Mouse (Mus musculus) B cell, adult 2 months (primary cell): Measurements from ENCODE around the gene Cbx5.
A peak's percentile ranks its signal among the peaks of the same experiment; 100 is the strongest.

Experiments used
- DNase-seq, 2 experiments: peaks; one replicate each; pipeline ENCODE4 v3.0.0; 2022

Cbx5 gene

DNA sequence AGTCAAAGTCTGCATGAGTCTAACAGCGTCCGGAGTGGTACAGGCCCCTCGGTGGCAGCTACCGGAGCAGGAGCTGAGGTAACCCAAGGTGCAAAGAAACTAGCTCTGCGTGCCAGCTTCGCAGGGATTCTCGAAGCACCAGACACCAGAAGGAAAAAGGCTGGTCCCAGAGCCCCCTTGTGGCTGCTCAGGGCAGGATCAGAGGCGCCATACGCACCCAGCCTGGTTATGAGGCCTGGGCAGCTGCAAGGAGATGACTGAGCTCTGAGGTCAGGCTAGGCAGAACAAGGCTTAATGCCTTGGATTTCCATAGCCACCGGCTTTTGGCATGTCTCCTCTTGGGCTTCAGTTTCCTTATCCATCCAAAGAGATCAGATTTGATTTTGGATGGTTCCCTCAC lies 67.1 kb downstream of the Cbx5 start:
- peak; percentile 72 to 74 for DNase-seq

DNA sequence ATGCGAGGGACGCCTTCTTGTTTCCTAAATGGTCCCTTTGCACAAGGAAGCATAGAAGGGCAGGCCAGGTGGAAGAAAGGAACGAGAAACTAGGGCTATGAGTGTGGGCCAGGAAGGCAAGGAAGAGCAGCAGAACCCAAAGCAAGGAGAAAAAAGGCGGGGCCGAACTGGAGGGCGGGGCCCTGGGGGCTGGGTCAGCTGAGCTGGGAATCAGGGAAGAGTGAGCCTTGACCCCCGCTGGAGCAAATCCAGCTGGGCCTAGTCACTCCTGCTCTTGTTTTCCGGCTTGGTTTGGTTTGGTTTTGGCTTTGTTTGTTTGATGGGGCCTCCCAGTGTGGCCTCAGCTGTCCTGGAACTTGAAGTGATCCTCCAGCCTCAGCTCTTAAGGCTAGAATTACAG lies 68.3 kb downstream of the Cbx5 start:
- no peak for DNase-seq

DNA sequence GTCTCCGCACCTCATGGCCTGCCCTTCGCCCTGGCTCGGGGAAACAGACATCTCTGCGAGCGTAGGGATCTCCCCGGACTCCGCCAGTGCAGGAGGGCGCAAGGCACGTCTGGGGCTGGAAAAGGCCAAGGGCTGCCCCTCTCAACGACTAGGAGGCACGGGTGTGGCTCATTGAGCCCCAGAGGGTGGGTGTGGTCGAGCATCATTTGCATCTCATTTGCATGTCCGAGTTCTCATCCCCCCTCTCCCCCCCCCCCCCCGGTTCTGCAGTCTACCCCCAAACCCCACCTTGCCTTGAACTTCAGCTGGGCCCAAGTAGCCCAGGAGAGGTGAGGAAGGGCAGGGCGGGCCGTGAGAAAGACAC lies 69.3 kb downstream of the Cbx5 start:
- peak; percentile 50 to 53 for DNase-seq

DNA sequence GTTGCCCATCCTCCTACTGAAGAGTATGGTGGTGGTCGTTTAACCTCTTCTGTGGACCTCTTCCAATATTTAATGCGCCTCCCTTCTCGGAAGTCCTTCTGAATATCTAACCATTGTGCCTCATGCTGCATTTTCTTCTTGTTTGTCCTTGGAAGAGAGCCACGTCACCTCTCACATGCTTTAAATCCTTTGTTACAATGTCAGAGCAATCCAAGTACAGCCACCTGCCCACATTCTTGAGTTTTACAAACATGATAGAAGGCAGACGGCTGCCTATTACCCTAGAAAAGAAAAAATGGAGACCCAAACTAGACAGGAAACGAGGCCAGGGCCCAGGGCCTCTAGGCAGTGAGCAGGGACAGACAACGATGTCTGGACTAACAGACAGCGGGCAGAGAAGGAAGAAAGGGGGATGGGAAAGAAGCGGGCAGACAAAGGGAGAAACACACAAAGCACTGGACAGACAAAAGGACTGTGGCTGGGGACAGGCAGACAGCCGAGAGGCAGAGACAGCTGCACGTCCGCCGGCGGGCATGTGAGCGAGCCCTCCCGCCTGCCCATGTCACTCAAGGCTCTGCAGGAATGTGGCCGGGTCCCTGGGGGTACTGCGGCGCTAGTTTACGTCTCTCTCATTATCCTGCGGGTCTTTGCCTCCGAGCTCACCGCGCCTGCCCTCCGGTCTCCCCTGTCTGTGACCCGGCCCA lies 69.9 kb downstream of the Cbx5 start:
- DNase-seq: no peak

DNA sequence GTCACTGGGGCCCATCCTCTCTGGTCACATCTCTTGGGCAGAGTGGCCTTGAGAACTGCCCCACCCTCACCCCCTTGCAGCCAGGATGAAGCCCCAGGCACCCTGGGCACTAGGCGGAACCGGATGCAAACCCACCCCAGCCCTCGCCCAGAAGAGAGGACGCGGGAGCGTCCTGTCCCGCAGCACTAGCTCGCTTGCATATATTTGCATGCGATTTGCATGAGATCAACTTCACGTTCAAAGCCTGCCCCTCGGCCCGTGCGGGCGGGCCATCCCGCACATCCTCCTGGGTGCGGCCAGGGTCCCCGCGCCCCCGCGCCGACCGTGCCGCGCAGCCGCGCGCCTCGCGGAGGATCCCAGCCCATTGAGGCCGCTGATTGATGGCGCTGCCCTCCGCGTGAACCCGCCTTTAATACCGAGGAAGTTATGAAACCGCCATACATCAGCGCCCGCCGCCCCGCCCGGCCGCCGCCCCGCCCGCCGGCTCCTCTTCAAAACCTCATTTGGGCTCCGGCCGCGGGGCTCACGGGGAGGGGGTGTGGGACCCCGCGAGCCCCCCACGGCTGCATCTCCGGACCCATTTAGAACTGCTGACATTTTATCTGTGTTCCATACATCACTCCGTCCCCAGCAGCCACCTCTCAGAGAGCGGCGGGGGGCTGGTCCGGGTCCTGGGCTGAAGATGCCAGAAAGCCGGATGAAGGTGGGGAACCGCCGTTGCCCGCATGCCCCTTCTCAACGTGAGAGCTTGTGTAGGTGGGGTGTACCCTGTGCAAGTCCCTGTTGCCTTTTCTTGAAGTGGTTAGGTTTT lies 70.6 kb downstream of the Cbx5 start:
- DNase-seq: peak; percentile 73 to 74

DNA sequence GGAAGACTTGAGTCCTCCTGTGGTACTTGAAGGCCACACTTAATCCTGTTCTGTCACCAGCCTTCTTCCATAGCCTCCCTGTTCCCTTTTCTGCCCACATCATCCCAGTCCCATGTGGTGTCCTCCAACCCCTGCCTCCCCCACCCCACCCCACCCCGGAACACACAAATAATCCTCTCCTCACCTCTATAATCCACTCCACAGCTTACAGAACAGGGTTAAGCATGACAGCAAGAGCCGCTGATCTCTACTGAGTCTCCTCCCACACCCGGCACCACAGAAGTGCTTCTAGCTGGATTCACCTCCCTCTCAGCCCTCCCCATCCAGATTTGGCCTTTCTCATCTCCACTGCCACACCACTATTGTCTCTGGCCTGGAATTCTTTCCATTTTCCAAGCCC lies 71.8 kb downstream of the Cbx5 start:
- no peak for DNase-seq

DNA sequence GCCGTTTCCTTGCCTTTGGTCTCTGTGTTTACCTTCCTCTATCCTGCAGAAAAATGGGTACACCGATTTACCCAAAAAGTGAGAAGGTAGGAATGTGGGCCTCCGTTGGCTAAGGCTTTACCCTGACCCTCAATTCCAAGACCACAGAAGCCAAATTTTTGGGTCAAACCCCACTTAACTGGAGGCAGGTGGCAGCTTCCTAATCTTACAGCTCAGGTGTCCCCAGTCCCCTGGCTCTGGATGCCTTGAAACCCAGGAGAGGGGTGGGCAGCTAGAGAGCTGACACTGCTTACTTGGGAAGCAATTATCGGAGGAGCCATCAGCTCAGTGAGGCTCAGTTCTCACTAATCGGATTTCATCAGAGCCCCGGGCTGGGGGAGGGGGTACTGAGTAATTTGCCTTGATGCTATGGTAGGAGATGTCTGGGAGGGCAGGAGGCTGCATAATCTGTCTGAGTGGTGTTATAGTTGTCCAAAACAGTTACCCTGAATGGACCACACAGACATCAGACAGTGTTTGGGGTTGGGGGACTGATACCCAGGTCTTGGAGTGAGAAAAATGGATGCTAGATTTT lies 72.5 kb downstream of the Cbx5 start, which contains the start of gene Smug1:
Smug1 (minus strand) TSS at position 51 of the 574 bp plus-strand sequence.
- no peak for DNase-seq

DNA sequence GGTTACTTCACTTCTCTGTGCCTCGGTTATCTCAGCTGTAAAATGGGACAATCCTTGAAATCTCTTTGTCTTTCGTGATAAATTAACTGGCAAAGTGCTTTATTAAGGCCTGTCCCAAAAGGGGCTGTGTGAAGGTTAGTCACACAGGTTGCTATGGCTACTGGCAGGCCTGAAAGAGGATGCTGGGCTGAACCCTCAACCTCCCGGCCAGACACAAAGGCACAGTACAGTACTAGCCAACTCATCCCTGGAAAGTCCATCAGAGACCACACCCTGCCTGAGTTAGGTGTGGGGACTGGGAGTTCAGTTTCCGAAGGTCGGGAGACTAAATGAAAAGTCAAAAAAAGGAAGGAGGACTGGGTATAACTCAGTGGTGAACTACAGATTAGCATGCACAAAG lies 73.7 kb downstream of the Cbx5 start:
- DNase-seq: no peak

DNA sequence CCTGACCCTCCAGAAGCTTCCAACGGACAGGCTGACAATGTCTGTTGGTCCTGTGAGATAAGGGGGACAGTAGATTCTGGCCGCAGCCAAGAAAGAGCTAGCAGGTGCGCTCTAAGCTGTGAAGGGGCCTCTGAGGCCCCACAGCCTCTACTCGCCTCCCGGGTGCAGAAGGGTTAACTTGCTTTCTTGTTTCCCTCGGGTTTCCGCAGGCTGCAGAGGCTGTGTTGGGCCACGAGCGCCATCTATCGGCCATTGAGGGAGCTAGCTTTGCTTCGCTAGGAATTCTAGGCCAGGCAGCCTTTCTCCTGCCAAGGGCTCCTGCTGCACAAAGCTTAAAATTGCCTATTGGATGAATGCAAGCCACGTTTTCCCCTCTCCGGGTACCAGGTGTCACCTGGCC lies 74.2 kb downstream of the Cbx5 start:
- DNase-seq: peak; percentile 87 to 88

DNA sequence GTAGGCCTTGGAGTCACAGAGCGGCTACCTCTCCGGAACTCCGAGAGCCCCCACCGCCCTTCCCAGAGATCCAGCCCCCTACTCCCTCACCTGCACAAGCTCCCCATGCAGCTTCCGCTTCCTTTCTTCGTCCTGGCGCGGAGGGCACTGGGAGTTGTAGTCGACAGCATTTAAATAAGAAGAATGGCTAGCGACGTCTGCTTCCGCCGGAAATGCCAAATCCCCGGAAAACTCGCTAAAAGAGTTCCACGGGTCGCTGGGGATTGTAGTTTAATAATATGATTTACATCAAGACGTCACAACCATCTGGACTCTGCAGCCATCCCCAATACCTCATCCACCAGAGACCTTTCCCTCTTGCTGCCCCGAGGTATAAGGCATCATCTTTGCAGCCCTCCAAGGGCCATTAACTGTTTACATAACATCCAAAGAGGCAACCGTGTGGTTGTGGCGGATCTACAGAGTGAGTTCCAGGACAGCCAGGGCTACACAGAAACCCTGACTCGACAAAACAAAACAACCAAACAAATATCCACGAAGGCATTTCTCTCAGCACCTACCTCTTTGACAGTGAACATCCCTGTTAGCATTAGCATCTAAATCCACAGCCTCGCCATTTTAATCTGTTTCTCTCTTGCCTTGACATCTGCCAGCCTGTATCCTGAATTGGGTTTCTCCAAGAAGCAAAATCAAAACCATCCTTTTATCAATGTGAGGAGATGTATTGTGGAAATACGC lies 76.3 kb downstream of the Cbx5 start:
- DNase-seq: peak; percentile 85 to 86

DNA sequence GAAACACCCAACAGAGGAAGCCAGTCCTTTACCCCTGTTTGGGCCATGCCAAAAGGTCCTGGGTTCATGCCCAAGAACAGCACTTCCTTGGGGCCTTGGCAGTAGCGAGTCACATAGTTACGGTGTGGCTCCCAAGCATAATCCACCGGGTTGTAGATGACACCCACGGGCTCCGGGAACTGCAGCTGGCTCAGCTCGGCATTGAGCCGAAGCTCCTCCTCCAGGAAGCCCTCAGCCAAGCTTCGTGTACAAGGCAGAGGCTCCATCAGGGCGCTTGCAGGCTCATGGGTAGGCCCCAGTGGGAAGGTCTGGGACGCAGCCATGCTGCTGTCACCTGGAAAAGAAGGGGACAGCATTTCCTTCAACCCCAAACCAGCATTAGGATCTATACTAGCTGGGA lies 82.0 kb downstream of the Cbx5 start:
- DNase-seq: no peak

DNA sequence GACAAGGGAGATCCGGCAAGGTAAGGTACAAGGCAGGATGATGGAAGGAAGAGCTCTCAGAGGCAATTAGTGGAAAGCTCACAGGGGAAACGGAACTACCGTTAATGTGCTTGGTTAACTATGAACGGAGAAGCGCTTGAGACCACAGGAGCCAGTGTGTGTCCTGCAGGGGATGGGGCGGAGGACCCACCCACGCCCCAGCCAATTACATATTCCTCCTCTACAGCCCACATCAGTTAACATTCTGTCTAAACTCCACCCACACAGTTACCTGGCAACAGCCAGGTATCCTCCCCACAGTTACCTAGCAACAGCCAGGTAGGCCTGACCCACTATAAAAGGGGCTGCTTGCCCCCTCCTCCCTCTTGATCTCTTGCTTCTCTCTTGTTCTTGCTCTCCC lies 82.7 kb downstream of the Cbx5 start:
- DNase-seq: no peak

DNA sequence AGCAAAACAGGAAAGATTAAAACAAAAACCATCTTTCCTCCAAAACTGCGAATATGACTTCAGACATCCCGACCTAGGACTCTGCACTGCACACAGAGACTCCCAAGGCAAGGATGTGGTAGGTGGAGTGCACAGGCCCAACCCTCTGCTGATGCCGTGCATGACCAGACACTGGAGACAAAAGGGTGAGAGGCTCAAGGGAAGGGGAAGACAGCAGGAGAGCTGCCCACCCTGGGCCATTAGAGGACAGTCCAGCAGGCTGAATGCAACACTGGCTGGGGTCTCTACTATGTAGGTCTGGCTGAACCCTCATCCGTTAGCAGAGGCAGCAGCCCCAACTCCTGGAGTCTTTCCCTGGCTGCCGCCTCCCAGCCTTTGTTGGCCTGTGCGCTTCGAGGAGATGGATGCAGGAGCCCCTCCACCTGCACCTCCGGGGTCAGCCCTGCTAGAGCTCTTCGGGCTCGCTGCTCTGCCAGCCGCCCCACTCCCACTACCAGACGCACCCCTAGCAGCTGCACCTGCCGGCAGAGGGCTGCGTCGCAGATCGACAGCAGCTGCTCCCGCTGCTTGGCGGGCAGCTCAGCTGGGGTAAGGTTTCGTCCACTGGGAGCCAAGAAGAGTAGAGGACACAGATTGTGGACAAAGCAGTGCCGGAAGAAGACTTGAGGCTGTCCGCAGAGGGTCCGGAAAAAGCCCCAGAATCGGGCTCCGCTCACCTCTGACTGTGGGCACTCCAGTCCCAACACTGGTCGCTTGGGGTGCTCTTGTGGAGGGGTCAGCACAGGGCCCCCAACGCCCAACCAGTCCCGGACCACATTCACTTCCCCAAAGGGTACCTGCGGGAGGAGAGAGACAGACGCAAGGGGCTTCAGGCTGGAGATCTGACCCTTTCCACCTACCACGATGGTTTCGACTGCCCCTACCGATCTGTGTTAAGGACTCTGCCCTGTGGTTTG lies 84.0 kb downstream of the Cbx5 start:
- DNase-seq: no peak

DNA sequence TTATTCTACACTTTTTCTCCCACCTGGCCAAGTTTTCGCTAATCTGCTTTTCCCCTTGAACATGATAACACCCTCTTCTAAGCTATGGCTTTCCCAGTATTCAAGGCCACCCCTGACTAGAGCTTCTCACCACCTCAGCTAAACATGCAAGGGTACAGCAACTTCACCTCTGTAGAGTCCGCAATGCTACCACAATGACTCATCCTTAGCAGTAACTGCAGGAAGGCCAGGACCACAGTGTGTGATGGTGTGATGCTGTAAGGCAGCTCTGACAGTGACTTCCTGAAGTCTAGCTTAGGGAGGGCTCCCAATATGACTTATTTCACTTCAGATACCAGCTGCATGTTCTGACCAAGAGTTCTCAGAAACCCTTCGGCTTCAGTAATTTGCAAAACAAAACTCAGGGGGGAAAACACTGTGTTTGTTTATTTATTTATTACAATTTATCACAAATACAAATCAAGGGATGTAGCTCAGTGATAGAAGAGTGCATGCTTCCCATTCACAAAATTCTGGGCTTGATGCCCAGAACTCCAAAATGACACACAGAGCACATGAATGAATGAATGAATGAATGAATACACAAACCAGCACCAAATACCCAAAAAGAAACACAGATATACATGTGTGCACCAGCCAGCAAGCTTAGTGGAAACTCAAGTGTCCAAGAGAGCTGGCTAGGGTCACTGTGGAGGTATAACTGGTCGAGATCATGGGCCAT lies 86.6 kb downstream of the Cbx5 start:
- DNase-seq: no peak

DNA sequence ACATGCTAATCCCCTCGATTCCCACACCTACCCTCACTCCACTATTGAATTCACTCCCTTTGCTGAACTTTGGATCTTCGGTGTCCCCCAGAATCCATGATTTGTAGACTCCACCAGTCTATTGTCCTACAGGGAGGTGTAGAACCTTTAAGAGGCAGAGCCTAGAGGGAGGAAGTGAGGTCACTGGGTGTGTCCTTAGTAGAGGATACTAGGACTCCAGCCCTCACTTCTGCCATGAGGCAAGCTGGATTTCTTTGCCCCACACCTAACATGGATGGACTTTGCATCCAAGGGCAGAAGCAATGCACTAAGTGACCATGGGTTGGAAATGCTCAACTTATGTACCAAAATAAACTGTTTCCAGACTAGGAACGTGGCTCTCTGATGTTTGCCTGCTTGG lies 87.2 kb downstream of the Cbx5 start:
- DNase-seq: no peak

DNA sequence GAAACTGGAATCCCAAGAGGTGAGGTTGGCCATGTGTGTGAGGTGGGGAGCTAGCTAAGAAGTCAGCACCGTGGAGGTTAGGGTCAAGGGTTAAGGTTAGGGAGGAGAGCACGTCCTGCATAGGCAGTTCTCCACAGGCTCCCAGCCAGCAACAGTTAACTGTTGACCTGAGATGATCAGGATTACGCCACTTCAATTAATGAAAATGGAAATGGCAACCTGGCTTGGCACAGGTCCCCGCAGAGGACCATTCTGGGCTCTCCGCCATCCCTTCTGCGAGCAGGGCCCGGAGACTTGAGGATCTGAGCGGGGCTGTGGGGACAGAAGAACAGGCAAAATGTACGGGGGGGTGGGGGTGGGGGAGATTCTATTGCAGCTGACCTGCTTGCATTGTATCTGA lies 91.8 kb downstream of the Cbx5 start:
- no peak for DNase-seq

DNA sequence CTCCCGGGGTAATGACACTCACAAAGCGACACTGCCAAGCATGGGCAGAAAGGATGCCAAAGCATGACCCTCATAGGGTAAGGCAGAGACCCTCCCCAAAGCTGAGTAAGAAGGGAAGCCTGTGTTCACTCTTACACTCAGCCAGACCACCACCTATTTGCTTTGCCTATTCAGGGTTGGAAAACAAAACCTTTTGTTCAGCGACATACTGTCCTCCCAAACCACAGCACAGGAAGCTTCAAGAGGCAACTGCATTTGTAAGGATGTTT lies 92.3 kb downstream of the Cbx5 start:
- DNase-seq: no peak

DNA sequence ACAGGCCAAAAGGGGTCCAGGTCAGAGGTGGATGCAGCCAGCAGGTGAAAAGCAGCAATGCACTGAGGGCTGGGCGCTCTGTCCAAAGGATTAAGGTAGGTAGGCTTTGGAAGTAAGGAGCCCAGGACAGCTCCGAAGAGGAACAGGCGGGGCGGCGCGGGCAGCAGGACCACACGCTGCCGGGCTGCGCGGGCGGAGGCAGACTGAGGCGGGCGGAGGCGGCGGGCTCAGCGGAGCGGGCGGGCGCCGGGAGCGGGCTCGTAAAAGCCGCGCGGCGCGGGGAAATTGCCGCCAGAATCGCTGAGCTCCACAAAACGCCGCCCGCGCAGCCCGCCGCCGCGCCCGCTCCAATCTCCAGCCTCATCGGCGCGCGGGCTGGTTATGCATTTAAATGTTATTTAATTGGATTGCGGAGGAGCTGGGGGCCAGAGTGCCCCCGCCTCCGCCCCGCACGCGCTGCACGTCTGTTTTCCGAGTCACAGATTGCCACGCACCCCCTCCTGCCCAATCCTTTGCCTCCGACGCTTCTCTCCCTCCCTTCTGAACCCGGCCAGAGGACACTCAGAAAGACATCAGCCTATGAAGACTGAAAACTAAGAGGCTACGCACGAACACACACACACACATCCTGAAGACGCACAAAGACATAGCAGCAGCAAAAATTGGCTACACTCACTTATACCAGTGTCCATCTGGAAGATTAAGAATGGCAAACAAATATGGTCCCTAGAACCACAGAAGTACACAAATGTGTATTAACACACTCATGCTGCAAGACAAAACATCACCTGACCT lies 92.8 kb downstream of the Cbx5 start:
- DNase-seq: no peak

DNA sequence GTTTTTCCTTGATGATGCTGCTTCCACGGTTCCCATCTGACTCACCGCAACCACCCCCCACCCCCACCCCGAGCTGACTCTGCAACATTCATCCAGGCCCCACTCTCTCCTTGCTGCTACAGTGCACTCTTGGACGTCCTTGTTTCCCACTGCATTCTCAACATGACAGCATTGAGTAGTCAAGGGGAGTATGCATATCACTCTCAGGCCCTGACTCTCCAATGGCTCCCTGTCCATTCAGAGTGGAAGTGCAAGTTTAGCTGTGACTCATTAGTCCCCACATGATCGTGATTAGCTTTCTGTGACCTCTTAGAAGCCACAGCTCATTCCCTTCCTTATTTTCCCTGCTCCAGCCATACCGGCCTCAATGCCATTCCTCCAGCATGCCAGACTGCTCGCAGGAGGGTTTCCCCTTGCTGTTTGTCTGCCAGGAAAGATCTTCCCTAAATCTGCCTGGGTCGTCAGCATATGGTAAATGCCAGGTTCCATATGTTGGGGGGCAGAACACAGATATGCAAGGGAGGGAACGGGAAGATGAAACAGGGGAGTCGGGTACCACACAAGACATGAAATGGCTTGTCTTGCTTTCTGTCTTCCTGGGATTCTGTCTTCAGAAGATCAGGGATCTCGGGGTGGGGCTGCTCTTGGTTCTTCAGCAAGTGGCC lies 93.8 kb downstream of the Cbx5 start:
- no peak for DNase-seq

DNA sequence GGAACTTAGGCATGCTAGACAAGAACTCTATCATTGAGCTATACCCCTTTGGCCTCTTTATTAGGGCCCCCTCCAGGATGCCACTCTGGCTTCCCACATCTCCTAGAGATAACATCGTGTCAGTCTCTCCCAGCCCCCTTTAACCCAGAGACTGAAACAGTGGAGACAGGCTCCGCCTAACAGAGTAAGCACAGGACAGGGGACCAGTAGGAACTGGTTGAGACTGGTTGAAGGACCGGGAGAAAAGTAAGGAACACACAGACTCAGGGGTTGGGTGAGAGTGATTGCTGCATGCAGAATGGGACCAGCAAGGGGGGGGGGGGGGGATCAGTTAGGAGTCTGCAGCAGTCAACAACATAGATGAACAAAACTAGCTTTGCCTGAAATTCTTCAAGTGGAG lies 95.4 kb downstream of the Cbx5 start:
- DNase-seq: no peak
